Mouse (Mus musculus) cerebellum, adult 11 months (tissue): ENCODE data around the gene Sh2b3.

Experiments
- DNase-seq: peaks from one replicate; pipeline ENCODE4 v3.0.0; 2022

Gene Sh2b3

DNA sequence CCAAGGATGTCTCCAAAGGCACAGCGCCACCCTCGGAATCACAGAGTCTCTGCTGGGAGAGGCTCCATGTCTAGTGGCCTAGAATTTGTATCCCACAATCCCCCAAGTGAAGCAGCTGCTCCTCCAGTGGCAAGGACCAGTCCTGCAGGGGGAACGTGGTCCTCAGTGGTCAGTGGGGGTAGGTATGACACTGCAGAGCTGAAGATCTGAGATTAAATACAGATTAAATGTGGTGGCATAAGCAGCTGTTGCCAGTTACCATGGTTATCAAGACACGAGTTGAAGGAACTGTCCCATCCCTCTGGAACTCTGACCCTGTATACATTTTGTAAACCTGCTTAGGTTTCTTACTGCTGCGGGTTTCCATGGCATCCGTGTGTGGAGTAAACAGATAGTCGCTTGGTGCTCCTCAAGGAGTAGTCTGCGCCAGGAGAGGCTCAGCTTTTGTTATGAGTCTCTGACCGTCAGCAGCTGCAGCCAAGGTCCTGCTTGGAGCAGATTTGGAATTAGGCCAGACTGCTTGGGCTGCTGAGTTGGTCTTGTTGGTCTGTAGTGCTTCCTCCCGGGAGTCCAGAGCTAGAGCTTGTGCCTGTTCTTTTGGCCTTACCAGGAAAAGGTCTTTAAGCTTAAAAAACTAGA lies 53.5 kb downstream of the Sh2b3 start:
- no peak for DNase-seq

DNA sequence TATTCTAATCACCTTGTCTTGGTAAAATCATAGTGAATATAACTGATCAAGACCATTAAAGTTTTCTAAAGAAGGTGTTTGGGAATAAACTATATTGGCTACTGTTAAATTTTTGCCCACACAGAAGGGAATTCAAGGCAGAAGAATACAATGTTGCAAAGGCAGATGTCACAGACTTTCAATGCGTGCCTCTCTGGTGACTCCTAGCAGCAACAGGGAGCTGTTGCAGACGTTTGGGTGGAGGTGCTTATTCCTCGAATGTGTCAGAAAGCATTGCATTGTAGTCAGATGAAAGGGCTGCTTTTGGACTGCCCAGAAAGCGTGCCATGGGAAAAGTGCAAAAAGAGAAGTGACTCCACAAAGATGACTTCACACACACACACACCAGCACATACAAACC lies 55.0 kb downstream of the Sh2b3 start:
- no peak for DNase-seq

DNA sequence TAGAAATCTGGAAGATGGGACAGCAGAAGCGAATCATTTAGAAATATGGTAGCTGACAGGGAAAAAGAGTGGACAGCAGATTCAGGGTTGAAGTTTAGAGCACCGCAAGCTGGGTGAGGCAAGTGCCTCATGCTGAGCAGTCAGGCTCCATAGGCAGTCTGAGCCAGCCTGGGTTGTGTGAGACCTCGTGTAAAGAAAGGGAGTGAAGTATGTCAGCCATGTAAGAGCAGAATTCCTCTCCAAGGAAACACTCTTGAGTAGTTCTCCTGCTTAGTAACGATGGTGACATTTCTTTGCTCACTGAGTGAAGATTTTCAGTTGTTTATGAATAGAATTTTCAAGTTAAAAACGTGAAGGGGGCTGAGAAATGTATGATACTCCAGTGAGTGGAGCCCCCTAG lies 57.3 kb downstream of the Sh2b3 start:
- no peak for DNase-seq

DNA sequence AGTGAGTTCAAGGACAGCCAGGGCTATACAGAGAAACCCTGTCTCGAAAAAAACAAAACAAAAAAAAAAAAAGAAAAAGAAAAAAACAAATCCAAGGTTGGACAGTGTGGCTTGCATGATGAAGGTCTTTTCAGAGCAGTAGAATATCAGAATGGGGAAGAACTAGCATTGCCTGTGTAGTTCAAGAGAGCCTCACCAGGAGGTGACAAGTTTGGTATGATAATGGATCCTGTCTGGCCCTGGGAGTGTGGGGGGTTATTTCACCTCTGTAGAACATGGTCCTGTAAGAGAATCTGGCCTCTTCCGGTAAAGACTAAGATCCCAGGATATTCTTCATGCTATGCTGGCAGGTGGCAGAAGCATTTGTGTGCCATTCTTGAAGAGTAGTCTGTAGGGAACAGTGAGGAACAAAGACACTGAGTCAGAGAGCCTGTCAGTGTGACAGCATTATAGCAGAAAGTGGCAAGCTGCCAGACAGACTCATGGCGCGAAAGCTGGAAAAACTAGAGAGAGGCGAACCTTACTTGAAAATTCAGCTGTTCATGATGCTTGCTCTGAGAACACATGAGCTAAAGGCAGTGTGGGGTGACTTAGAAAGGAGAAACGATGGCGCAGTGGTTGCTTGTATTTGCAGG lies 58.8 kb downstream of the Sh2b3 start:
- no peak for DNase-seq

DNA sequence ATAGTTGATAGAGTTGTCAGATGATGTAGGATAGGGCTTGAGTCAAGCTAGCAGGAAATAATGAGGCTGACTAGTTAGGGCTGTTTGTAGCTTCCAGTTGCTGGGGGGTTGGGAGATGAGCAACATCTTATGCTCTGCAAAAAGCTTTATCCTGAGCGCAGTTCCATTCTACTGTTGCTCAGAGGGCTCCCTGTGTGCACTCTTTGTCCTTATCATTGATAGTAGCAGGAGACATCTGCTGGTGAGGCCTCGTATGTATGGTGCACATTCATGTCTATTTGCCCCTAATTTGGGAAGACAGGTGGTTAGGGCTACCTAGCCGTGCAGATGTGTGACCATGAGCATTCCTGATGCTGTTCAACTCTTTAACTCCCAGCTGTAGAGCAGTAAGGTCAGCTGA lies 65.8 kb downstream of the Sh2b3 start:
- no peak for DNase-seq

DNA sequence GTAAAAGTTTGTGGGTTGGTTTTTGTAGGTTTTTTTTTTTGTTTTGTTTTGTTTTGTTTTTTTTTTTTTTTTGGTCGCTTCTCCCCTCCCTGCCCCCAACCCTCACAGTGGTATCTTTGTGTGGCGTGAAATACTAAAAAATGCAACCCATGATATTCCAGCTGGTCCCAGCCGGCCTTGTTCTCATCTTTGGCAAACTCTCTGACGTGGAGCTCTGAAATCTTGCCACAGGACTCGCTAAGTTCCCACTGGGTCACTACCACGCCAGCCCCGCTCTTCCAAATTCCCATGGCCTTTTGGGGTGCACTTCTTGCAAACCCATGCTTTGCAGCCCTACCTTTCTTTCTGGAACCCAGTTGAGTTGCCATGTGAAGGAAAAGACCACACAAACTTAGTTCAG lies 67.6 kb downstream of the Sh2b3 start:
- no peak for DNase-seq

DNA sequence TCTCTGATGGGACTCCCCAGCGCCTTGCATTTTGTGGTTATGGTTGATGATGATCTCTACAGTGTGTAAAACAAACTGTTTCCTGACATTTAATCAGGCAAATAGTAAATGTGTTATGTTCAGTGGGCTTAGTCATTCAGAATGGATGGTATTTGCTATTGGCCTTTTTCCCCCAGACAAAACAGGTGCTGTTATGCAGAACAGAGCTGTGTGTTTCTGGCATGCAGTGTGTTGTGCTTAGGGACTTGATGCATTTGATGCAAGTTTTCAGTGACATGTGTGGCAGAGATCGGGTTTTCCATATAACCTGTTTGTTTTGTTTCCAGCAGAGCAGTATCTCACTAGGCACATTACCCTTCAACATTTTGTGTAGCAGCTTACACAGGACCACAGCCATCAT lies 69.9 kb downstream of the Sh2b3 start:
- DNase-seq, result no peak

DNA sequence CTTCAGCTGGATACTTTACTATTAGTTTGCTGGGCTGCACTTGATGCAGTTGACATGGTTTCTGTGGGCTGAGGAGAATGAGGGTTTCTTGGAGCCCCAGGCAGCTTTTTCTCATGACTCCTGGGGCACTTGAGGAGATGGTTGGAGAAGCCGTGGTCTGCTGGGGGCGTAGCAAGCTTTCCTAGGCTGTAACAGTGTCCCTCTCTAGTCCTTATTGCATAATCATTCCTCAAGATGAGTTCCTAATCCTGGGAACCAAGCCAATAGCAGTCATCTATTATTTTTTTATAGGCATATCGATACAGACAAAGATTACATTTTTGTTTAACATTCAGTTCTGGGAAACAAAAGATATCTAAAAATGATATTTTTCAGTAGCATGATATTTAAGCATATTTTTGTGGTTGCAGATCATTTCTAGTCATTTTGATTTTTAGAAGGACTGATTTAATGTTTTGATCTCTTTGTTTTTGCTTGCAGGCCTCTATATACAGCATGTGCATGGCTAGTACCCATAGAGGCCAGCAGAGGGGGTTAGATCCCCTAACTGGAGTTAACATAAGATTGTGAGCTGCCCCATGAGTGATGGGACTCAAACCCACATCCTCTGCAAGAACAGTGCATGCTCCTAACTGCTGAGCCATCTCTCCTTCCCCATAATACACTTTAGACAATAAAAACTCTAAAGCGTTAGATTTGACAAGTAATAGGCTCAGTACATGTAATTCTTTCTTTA lies 71.2 kb downstream of the Sh2b3 start:
- no peak for DNase-seq
